Mouse (Mus musculus) embryonic facial prominence, embryonic 14.5 days (tissue): Measurements from ENCODE around the gene Sec14l2. TPM values are rescaled to one million over a fixed set of nuclear protein-coding genes. Genes with fewer than 3 reads are reported as not detected.

Source experiments
- ATAC-seq: fragments of 200-750 bp; cut with Nextera tagmentation; 2 replicates; pipeline ENCODE4 v1.8.0; 2017; ENCODE audit warnings: low read depth, moderate number of reproducible peaks, moderate TSS enrichment
- DNase-seq: peaks from one replicate; pipeline ENCODE4 v3.0.0-alpha.2; 2015; ENCODE audit warnings: low spot score
- H3K27ac ChIP-seq: fragments of 300-500 bp; sonication (generic); replicated peaks from 2 replicates; pipeline ENCODE4 v1.5.1; 2014; ENCODE audit warnings: low read depth, mild to moderate bottlenecking, low read length, moderate library complexity
- H3K27me3 ChIP-seq: fragments of 300-500 bp; sonication (generic); replicated peaks from 2 replicates; pipeline ENCODE4 v1.6.1; 2014; ENCODE audit warnings: low read length; ENCODE audit not compliant: control insufficient read depth, insufficient read depth
- H3K36me3 ChIP-seq: fragments of 300-500 bp; sonication (generic); 2 replicates; pipeline ENCODE4 v1.6.1; 2014; ENCODE audit warnings: low read length, mixed read lengths; ENCODE audit not compliant: control insufficient read depth, insufficient read depth
- H3K4me1 ChIP-seq: fragments of 300-500 bp; sonication (generic); 2 replicates; pipeline ENCODE4 v1.6.1; 2014; ENCODE audit warnings: antibody characterized with exemption, low read length; ENCODE audit not compliant: control insufficient read depth, insufficient read depth
- H3K4me2 ChIP-seq: fragments of 300-500 bp; sonication (generic); 2 replicates; pipeline ENCODE4 v1.6.1; 2014; ENCODE audit warnings: low read depth, mild to moderate bottlenecking, low read length, moderate library complexity, mixed read lengths
- H3K4me3 ChIP-seq: fragments of 300-500 bp; sonication (generic); 2 replicates; pipeline ENCODE4 v1.5.1; 2014; ENCODE audit warnings: low read depth, mild to moderate bottlenecking, low read length
- H3K9ac ChIP-seq: fragments of 300-500 bp; sonication (generic); 2 replicates; pipeline ENCODE4 v1.6.1; 2014; ENCODE audit warnings: low read depth, mild to moderate bottlenecking, low read length, moderate library complexity, mixed read lengths
- H3K9me3 ChIP-seq: fragments of 300-500 bp; sonication (generic); 2 replicates; pipeline ENCODE4 v1.6.1; 2016; ENCODE audit warnings: low read length; ENCODE audit not compliant: control insufficient read depth
- WGBS: fragments of 180-500 bp; shearing (Covaris S2); extraction: QIAGEN DNeasy Blood & Tissue Kit; methylation state at CpG from one replicate; pipeline ENCODE4 v1.1.7; 2014; 5-methylcytosine and 5-hydroxymethylcytosine counted together
- polyA plus RNA-seq: library from polyadenylated mRNA; unstranded; fragments of >200 nt; fragmentation: Nextera tagmentation; extraction: Ambion mirVana; gene quantifications from 2 replicates; pipeline ENCODE4 v1.2.1, GENCODE M21; 2014

Gene Sec14l2
- polyA plus RNA-seq, 1 experiment from 2014 or later = 2.2 TPM

- no peak overlapping the region for H3K4me2 ChIP-seq
- H3K36me3 ChIP-seq = no peaks in the 10 kb centered on the region
- DNase-seq (no peak), ATAC-seq (no peak)
- no peaks in the 10 kb centered on the region for H3K9me3 ChIP-seq
- WGBS = 77% methylated on average over 3 of the region's 3 CpGs
- H3K27me3 ChIP-seq = no peaks in the 10 kb centered on the region
- no peak overlapping the region for H3K4me3 ChIP-seq
- H3K9ac ChIP-seq = no peak overlapping the region
- peaks cover 15% of the 10 kb centered on the region for H3K4me1 ChIP-seq
- no peak overlapping the region for H3K27ac ChIP-seq
Observed at GRCm38 (mm10) chr11:4099447-4099846, 23.8 kb downstream of the Sec14l2 start.

- 59% methylated on average over 7 of the region's 7 CpGs for WGBS
- DNase-seq (no peak), ATAC-seq (no peak)
- no peaks in the 10 kb centered on the region for H3K9me3 ChIP-seq
- no peak overlapping the region for H3K27ac ChIP-seq
- no peak overlapping the region for H3K4me3 ChIP-seq
- no peaks in the 10 kb centered on the region for H3K27me3 ChIP-seq
- H3K4me2 ChIP-seq = no peak overlapping the region
- no peak overlapping the region for H3K9ac ChIP-seq
- H3K4me1 ChIP-seq = peaks cover 17% of the 10 kb centered on the region
- no peaks in the 10 kb centered on the region for H3K36me3 ChIP-seq
Observed at GRCm38 (mm10) chr11:4098816-4099215, 24.4 kb downstream of the Sec14l2 start.

- no peaks in the 10 kb centered on the region for H3K36me3 ChIP-seq
- DNase-seq (no peak), ATAC-seq (no peak)
- peaks cover 17% of the 10 kb centered on the region for H3K4me1 ChIP-seq
- no peak overlapping the region for H3K4me3 ChIP-seq
- no peaks in the 10 kb centered on the region for H3K9me3 ChIP-seq
- H3K9ac ChIP-seq = no peak overlapping the region
- WGBS = 55% methylated on average over 8 of the region's 8 CpGs
- H3K27me3 ChIP-seq = no peaks in the 10 kb centered on the region
- H3K4me2 ChIP-seq = no peak overlapping the region
- H3K27ac ChIP-seq = no peak overlapping the region
Observed at GRCm38 (mm10) chr11:4098120-4098519, 25.1 kb downstream of the Sec14l2 start.

GRCm38 (mm10) chr11:4097091-4097621 lies 26.1 kb downstream of the Sec14l2 start:
- H3K4me2 ChIP-seq = peak overlapping the region; percentile 86
- no peaks in the 10 kb centered on the region for H3K36me3 ChIP-seq
- H3K4me1 ChIP-seq = peaks cover 17% of the 10 kb centered on the region
- peak overlapping the region; percentile 57 for H3K4me3 ChIP-seq
- H3K9ac ChIP-seq = peak overlapping the region; percentile 85
- ATAC-seq (no peak), DNase-seq (no peak)
- WGBS = 33% methylated on average over 9 of the region's 10 CpGs
- H3K27ac ChIP-seq = peak overlapping the region; percentile 84
- H3K27me3 ChIP-seq = no peaks in the 10 kb centered on the region
- H3K9me3 ChIP-seq = no peaks in the 10 kb centered on the region

GRCm38 (mm10) chr11:4096054-4096984 lies 26.9 kb downstream of the Sec14l2 start:
- H3K36me3 ChIP-seq = no peaks in the 10 kb centered on the region
- no peaks in the 10 kb centered on the region for H3K27me3 ChIP-seq
- ATAC-seq (peak; percentile 95), DNase-seq (peak; percentile 100)
- H3K4me1 ChIP-seq = peaks cover 17% of the 10 kb centered on the region
- H3K9ac ChIP-seq = peak overlapping the region; percentile 85
- H3K4me3 ChIP-seq = peak overlapping the region; percentile 57
- 2% methylated on average over 45 of the region's 45 CpGs for WGBS
- no peaks in the 10 kb centered on the region for H3K9me3 ChIP-seq
- peak overlapping the region; percentile 86 for H3K4me2 ChIP-seq
- H3K27ac ChIP-seq = peak overlapping the region; percentile 84

GRCm38 (mm10) chr11:4095171-4096053 lies 27.8 kb downstream of the Sec14l2 start, which contains the start of gene Mtfp1:
Mtfp1 (minus strand) TSS chr11:4095445.
- DNase-seq = peak; percentile 80
- Histone ChIP-seq H3K36me3 (no peaks in the 10 kb centered on the region), H3K27ac (peak within 1 kb of the TSS; percentile 80), H3K27me3 (no peaks in the 10 kb centered on the region), H3K9me3 (peaks cover 4% of the 10 kb centered on the region; the same call in 1 of the 2 replicates), H3K4me1 (peaks cover 17% of the 10 kb centered on the region), H3K9ac (peak within 1 kb of the TSS; percentile 64), H3K4me2 (peak within 1 kb of the TSS; percentile 86), H3K4me3 (peak within 1 kb of the TSS; percentile 57)
- ATAC-seq = peak; percentile 22; the same call in 1 of the 2 replicates
- WGBS = 11% methylated on average over 23 of the region's 34 CpGs

GRCm38 (mm10) chr11:4094378-4095170 lies 28.6 kb downstream of the Sec14l2 start:
- no peak for ATAC-seq
- WGBS = 12% methylated on average over 20 of the region's 24 CpGs
- Histone ChIP-seq H3K9me3 (peaks cover 4% of the 10 kb centered on the region; the same call in 1 of the 2 replicates), H3K4me3 (peak overlapping the region; percentile 57), H3K27me3 (no peaks in the 10 kb centered on the region), H3K4me1 (peaks cover 17% of the 10 kb centered on the region), H3K27ac (no peak overlapping the region), H3K9ac (peak overlapping the region; percentile 64), H3K36me3 (no peaks in the 10 kb centered on the region), H3K4me2 (peak overlapping the region; percentile 86)
- DNase-seq = peak; percentile 59
